Mouse (Mus musculus) heart, embryonic 16.5 days (tissue): ENCODE measurements around the gene Elp5. TPM values are rescaled to one million over a fixed set of nuclear protein-coding genes. Genes with fewer than 3 reads are reported as not detected.

Experiments used
- ATAC-seq: fragments of 200-750 bp; cut with Nextera tagmentation; replicated peaks from 2 replicates; pipeline ENCODE4 v1.8.0; 2017; ENCODE audit warnings: moderate number of reproducible peaks; ENCODE audit not compliant: insufficient read depth, low FRiP score; ENCODE audit errors: extremely low read depth
- H3K27ac ChIP-seq: fragments of 300-500 bp; sonication (generic); 2 replicates; pipeline ENCODE4 v1.5.1; 2014; ENCODE audit warnings: mild to moderate bottlenecking, low read length, control low read depth, moderate library complexity
- H3K27me3 ChIP-seq: fragments of 300-500 bp; sonication (generic); 2 replicates; pipeline ENCODE4 v1.6.1; 2014; ENCODE audit warnings: low read length, mixed read lengths; ENCODE audit not compliant: control insufficient read depth, insufficient read depth
- H3K36me3 ChIP-seq: fragments of 300-500 bp; sonication (generic); 2 replicates; pipeline ENCODE4 v1.6.1; 2014; ENCODE audit not compliant: control insufficient read depth, insufficient read depth
- H3K4me1 ChIP-seq: fragments of 300-500 bp; sonication (generic); 2 replicates; pipeline ENCODE4 v1.6.1; 2014; ENCODE audit warnings: low read length, mixed read lengths; ENCODE audit not compliant: control insufficient read depth, insufficient read depth
- H3K4me2 ChIP-seq: fragments of 300-500 bp; sonication (generic); 2 replicates; pipeline ENCODE4 v1.6.1; 2014; ENCODE audit warnings: low read depth, mild to moderate bottlenecking, control low read depth, low read length
- H3K4me3 ChIP-seq: fragments of 300-500 bp; sonication (generic); 2 replicates; pipeline ENCODE4 v1.5.1; 2014; ENCODE audit warnings: mild to moderate bottlenecking, control low read depth, low read length
- H3K9ac ChIP-seq: fragments of 300-500 bp; sonication (generic); 2 replicates; pipeline ENCODE4 v1.6.1; 2014; ENCODE audit warnings: low read length, control low read depth
- H3K9me3 ChIP-seq: fragments of 300-500 bp; sonication (generic); replicated peaks from 2 replicates; pipeline ENCODE4 v1.6.1; 2016; ENCODE audit warnings: low read length; ENCODE audit not compliant: control insufficient read depth
- WGBS: fragments of 180-500 bp; shearing (Covaris S2); extraction: QIAGEN DNeasy Blood & Tissue Kit; methylation state at CpG from one replicate; pipeline ENCODE4 v1.1.7; 2014; 5-methylcytosine and 5-hydroxymethylcytosine counted together
- polyA plus RNA-seq: library from polyadenylated mRNA; unstranded; fragments of >200 nt; fragmentation: Nextera tagmentation; extraction: Ambion mirVana; gene quantifications from 2 replicates; pipeline ENCODE4 v1.2.1, GENCODE M21; 2015

Elp5 gene
- polyA plus RNA-seq, 1 experiment from 2014 or later, result 111 TPM

- peaks cover 17% of the 10 kb centered on the region for H3K4me1 ChIP-seq
- H3K4me2 ChIP-seq, result no peak overlapping the region
- no peaks in the 10 kb centered on the region for H3K9me3 ChIP-seq
- 83% methylated on average over 8 of the region's 8 CpGs for WGBS
- no peaks in the 10 kb centered on the region for H3K27me3 ChIP-seq
- H3K27ac ChIP-seq, result peak overlapping the region; percentile 99
- no peak for ATAC-seq
- peaks cover 53% of the 10 kb centered on the region for H3K36me3 ChIP-seq
- no peak overlapping the region for H3K9ac ChIP-seq
- no peak overlapping the region for H3K4me3 ChIP-seq
Measured at GRCm38 (mm10) chr11:69989949-69990348, 7.6 kb upstream of the Elp5 start.

DNA sequence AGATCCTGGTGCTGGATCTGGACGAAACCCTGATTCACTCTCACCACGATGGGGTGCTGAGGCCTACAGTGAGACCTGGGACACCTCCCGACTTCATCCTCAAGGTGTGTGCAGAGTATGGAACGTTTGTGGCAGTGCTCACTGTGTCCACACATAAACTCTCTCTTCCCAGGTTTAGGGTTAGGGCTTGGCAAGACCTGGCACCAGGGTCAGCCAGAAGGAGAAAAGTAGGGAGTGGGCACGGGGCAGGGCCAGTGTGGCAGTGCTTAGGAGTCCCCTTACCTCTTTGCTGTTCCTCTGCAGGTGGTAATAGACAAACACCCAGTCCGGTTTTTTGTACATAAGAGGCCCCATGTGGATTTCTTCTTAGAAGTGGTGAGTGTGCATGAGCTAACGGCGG is 2.1 kb upstream of the Elp5 start:
- H3K4me1 ChIP-seq, result peaks cover 25% of the 10 kb centered on the region
- no peak overlapping the region for H3K9ac ChIP-seq
- no peaks in the 10 kb centered on the region for H3K27me3 ChIP-seq
- no peak overlapping the region for H3K4me2 ChIP-seq
- H3K36me3 ChIP-seq, result peaks cover 43% of the 10 kb centered on the region
- H3K27ac ChIP-seq, result no peak overlapping the region
- no peaks in the 10 kb centered on the region for H3K9me3 ChIP-seq
- H3K4me3 ChIP-seq, result no peak overlapping the region
- 89% methylated on average over 8 of the region's 8 CpGs for WGBS
- no peak for ATAC-seq

GRCm38 (mm10) chr11:69983377-69983776 is 1.1 kb upstream of the Elp5 start:
- Histone ChIP-seq H3K4me2 (peak overlapping the region; percentile 89), H3K4me3 (peak overlapping the region; percentile 98), H3K9ac (peak overlapping the region; percentile 95), H3K36me3 (peaks cover 37% of the 10 kb centered on the region), H3K4me1 (peaks cover 28% of the 10 kb centered on the region), H3K27me3 (no peaks in the 10 kb centered on the region), H3K9me3 (no peaks in the 10 kb centered on the region), H3K27ac (peak overlapping the region; percentile 100)
- WGBS, result 81% methylated on average over 4 of the region's 4 CpGs
- no peak for ATAC-seq

- Histone ChIP-seq H3K36me3 (peaks cover 37% of the 10 kb centered on the region), H3K4me1 (peaks cover 28% of the 10 kb centered on the region), H3K27ac (peak overlapping the region; percentile 100), H3K9me3 (no peaks in the 10 kb centered on the region), H3K4me3 (peak overlapping the region; percentile 98), H3K9ac (peak overlapping the region; percentile 95), H3K27me3 (no peaks in the 10 kb centered on the region), H3K4me2 (peak overlapping the region; percentile 89)
- WGBS, result 13% methylated on average over 5 of the region's 5 CpGs
- ATAC-seq, result no peak
Measured at GRCm38 (mm10) chr11:69982877-69983276, 560 bp upstream of the Elp5 start.

- Histone ChIP-seq H3K9ac (peak within 1 kb of the TSS; percentile 95), H3K27me3 (no peaks in the 10 kb centered on the region), H3K36me3 (peaks cover 27% of the 10 kb centered on the region), H3K4me1 (peaks cover 28% of the 10 kb centered on the region), H3K27ac (peak within 1 kb of the TSS; percentile 100), H3K4me3 (peak within 1 kb of the TSS; percentile 98), H3K4me2 (peak within 1 kb of the TSS; percentile 89), H3K9me3 (no peaks in the 10 kb centered on the region)
- no peak for ATAC-seq
- under 1% methylated on average over 39 of the region's 43 CpGs for WGBS
Measured at GRCm38 (mm10) chr11:69981141-69981762, 1.1 kb downstream of the Elp5 start, which contains the start of gene Ctdnep1. Ctdnep1 (plus strand) TSS chr11:69981156.

DNA sequence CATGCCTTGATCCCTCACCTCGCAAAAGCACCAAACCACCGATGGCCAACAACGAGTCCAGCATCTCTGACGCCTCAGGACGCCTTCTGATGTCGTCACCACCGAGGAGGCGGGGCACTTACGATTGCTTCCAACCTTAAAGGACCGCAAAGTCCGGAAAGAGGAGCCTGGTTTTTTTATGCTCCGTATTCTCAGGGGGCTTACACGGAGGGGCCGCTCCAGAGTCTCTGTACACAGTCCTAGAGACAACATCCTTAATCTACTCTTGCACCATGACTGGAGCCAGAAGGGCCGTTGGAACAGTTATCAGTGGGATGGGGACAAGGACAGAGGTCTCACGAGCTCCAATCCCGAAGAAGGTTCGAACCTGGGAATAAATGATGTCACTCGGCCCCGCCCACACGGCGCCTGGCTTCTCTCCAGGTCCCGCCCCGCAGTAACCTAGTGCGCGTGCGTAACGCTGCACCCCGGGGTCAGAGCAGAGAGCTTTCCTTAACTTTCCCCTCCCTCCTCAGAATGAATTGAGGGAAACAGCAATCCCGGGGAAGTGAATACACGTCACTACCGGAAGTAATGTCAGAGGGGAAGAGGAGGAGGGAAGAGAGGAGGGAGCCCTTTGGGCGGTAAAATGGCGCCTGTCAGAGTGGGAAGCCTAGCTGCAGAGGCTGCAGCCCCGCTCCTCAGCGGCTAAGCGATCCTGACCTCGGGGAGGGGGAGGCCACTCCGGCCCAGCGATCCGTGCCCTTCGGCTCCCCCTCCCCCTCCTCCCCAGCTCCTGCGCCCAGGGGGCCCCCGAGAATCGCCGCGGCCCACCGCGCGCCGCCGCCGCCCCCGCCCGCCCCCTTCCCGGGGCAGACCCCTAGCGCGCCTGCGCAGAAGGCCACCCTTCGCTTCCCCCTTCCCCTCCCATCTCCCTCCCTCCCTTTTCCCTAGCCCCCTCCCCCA is 1.8 kb downstream of the Elp5 start:
- Histone ChIP-seq H3K4me1 (peaks cover 28% of the 10 kb centered on the region), H3K9me3 (no peaks in the 10 kb centered on the region), H3K27ac (peak overlapping the region; percentile 100), H3K4me3 (peak overlapping the region; percentile 98), H3K4me2 (peak overlapping the region; percentile 89), H3K36me3 (peaks cover 24% of the 10 kb centered on the region), H3K9ac (peak overlapping the region; percentile 95), H3K27me3 (no peaks in the 10 kb centered on the region)
- under 1% methylated on average over 41 of the region's 60 CpGs for WGBS
- peak; percentile 95 for ATAC-seq

GRCm38 (mm10) chr11:69979827-69980195 is 2.5 kb downstream of the Elp5 start:
- Histone ChIP-seq H3K27ac (peak overlapping the region; percentile 100), H3K4me1 (peaks cover 28% of the 10 kb centered on the region), H3K36me3 (peaks cover 21% of the 10 kb centered on the region), H3K4me2 (peak overlapping the region; percentile 89), H3K4me3 (peak overlapping the region; percentile 98), H3K9me3 (no peaks in the 10 kb centered on the region), H3K9ac (peak overlapping the region; percentile 75), H3K27me3 (no peaks in the 10 kb centered on the region)
- ATAC-seq, result no peak
- 1% methylated on average over 16 of the region's 16 CpGs for WGBS

- H3K27ac ChIP-seq, result no peak overlapping the region
- H3K9ac ChIP-seq, result no peak overlapping the region
- H3K4me3 ChIP-seq, result no peak overlapping the region
- H3K4me2 ChIP-seq, result no peak overlapping the region
- 56% methylated on average over 4 of the region's 4 CpGs for WGBS
- peaks cover 7% of the 10 kb centered on the region for H3K4me1 ChIP-seq
- peaks cover 26% of the 10 kb centered on the region for H3K36me3 ChIP-seq
- ATAC-seq, result no peak
- no peaks in the 10 kb centered on the region for H3K9me3 ChIP-seq
- H3K27me3 ChIP-seq, result no peaks in the 10 kb centered on the region
Measured at GRCm38 (mm10) chr11:69976271-69976670, 6.0 kb downstream of the Elp5 start.

DNA sequence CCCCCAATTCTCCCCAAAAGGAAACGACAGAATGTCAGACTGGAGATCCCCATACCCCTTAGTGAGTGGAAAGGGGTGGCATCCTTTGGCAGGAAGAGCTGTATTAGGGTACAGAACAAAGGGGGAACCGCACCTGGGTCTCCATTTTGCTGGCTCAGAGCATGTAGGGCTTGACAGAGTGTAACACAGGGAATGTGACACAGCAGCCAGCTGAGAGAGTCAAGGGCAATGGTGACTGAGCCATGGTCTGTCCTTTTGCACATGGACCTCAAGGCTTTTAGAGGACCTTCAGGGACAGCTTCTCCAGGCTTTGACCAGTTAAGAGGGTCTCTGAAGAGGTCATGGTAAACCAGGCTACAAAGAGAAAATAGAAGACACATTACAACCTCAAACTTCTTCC is 7.4 kb downstream of the Elp5 start:
- 90% methylated on average over 2 of the region's 2 CpGs for WGBS
- peaks cover 33% of the 10 kb centered on the region for H3K36me3 ChIP-seq

More for the DNA sequence above, 7.4 kb downstream of the Elp5 start:
- ATAC-seq, result no peak
- no peak overlapping the region for H3K4me3 ChIP-seq
- H3K27ac ChIP-seq, result no peak overlapping the region
- peaks cover 7% of the 10 kb centered on the region for H3K4me1 ChIP-seq
- no peak overlapping the region for H3K4me2 ChIP-seq
- H3K9me3 ChIP-seq, result no peaks in the 10 kb centered on the region
- no peak overlapping the region for H3K9ac ChIP-seq
- H3K27me3 ChIP-seq, result no peaks in the 10 kb centered on the region
